Mouse (Mus musculus): ENCODE results near the gene Vmn1r79.
"Not testable (repeated sequence)": the region's sequence is repeated elsewhere in the genome, so short reads cannot be mapped to it uniquely, and the experiment has no call there.

Vmn1r79 gene

GRCm38 (mm10) chr7:12170979-12171378 lies at the start of gene Vmn1r79:
Vmn1r79 (plus strand) TSS chr7:12171279.
- in situ Hi-C loops (cut with MboI; ENCODE audit: low sequenced_read_pairs) = not testable (repeated sequence)

GRCm38 (mm10) chr7:12149957-12150356 lies 21.1 kb upstream of the Vmn1r79 start, which contains the start of gene Vmn1r78:
Vmn1r78 (plus strand) TSS chr7:12150257.
- in situ Hi-C loops (cut with MboI; ENCODE audit: low sequenced_read_pairs) = no loop called here

GRCm38 (mm10) chr7:12156463-12156862 lies 14.6 kb upstream of the Vmn1r79 start:
- in situ Hi-C loops (cut with MboI; ENCODE audit: low sequenced_read_pairs) = not testable (repeated sequence)

- in situ Hi-C loops (cut with MboI; ENCODE audit: low sequenced_read_pairs) = not testable (repeated sequence)
These were observed 1.8 kb downstream of the Vmn1r79 start for GRCm38 (mm10) chr7:12172926-12173325.

- in situ Hi-C loops (cut with MboI; ENCODE audit: low sequenced_read_pairs) = no loop called here
These were observed 17.9 kb downstream of the Vmn1r79 start, which contains the start of gene Vmn1r80 for GRCm38 (mm10) chr7:12188986-12189385. Vmn1r80 (plus strand) TSS chr7:12189286.

GRCm38 (mm10) chr7:12204141-12204540 lies 33.1 kb downstream of the Vmn1r79 start:
- in situ Hi-C loops (cut with MboI; ENCODE audit: low sequenced_read_pairs) = no loop called here

Measured in CH12F3 (cell line).